Mouse (Mus musculus) heart, embryonic 14.5 days (tissue): ENCODE measurements around the gene Ephb3. TPM values are rescaled to one million over a fixed set of nuclear protein-coding genes. Genes with fewer than 3 reads are reported as not detected.

Experiments used
- ATAC-seq: fragments of 200-750 bp; cut with Nextera tagmentation; 2 replicates; pipeline ENCODE4 v1.8.0; 2017; ENCODE audit warnings: low read depth, moderate TSS enrichment; ENCODE audit not compliant: insufficient number of reproducible peaks, insufficient read depth, low FRiP score
- H3K27ac ChIP-seq, 2 experiments: fragments of 200-500 bp in 1 of 2; fragments of 300-500 bp in 1 of 2; sonication (generic) in 1 of 2; replicated peaks in 1 of 2; 2 replicates each; pipeline ENCODE4 v1.5.1; 2012 to 2014; ENCODE audit warnings: low read depth in 2 of 2, low read length in 2 of 2, control low read depth in 1 of 2, mild to moderate bottlenecking in 1 of 2, mixed read lengths in 1 of 2; ENCODE audit not compliant: control insufficient read depth in 1 of 2, insufficient read depth in 1 of 2
- H3K27me3 ChIP-seq: fragments of 300-500 bp; sonication (generic); 2 replicates; pipeline ENCODE4 v1.6.1; 2014; ENCODE audit warnings: mild to moderate bottlenecking, low read length, control low read depth; ENCODE audit not compliant: control insufficient read depth, insufficient read depth
- H3K36me3 ChIP-seq: fragments of 300-500 bp; sonication (generic); 2 replicates; pipeline ENCODE4 v1.6.1; 2014; ENCODE audit warnings: mild to moderate bottlenecking, control low read depth, low read length, mixed read lengths; ENCODE audit not compliant: control insufficient read depth, insufficient read depth
- H3K4me1 ChIP-seq, 2 experiments: fragments of 200-500 bp in 1 of 2; fragments of 300-500 bp in 1 of 2; sonication (generic) in 1 of 2; 2 replicates each; pipeline ENCODE4 v1.6.1; 2012 to 2014; ENCODE audit warnings: low read length in 2 of 2, control low read depth in 1 of 2, mixed read lengths in 1 of 2; ENCODE audit not compliant: control insufficient read depth in 2 of 2, insufficient read depth in 2 of 2
- H3K4me2 ChIP-seq: fragments of 300-500 bp; sonication (generic); 2 replicates; pipeline ENCODE4 v1.6.1; 2014; ENCODE audit warnings: mild to moderate bottlenecking, low read length
- H3K4me3 ChIP-seq, 2 experiments: fragments of 200-500 bp in 1 of 2; fragments of 300-500 bp in 1 of 2; sonication (generic) in 1 of 2; 2 replicates each; pipeline ENCODE4 v1.5.1; 2012 to 2014; ENCODE audit warnings: low read length in 2 of 2, mild to moderate bottlenecking in 2 of 2, control low read depth in 1 of 2, low read depth in 1 of 2, moderate library complexity in 1 of 2; ENCODE audit not compliant: control insufficient read depth in 1 of 2, insufficient read depth in 1 of 2
- H3K9ac ChIP-seq: fragments of 300-500 bp; sonication (generic); 2 replicates; pipeline ENCODE4 v1.6.1; 2014; ENCODE audit warnings: mild to moderate bottlenecking, low read length
- H3K9me3 ChIP-seq: fragments of 300-500 bp; sonication (generic); 2 replicates; pipeline ENCODE4 v1.6.1; 2016; ENCODE audit warnings: low read length, control low read depth; ENCODE audit not compliant: control insufficient read depth
- WGBS: fragments of 180-500 bp; shearing (Covaris S2); extraction: QIAGEN DNeasy Blood & Tissue Kit; methylation state at CpG from one replicate; pipeline ENCODE4 v1.1.7; 2014; 5-methylcytosine and 5-hydroxymethylcytosine counted together
- polyA plus RNA-seq: library from polyadenylated mRNA; unstranded; fragments of >200 nt; fragmentation: Nextera tagmentation; extraction: Ambion mirVana; gene quantifications from 2 replicates; pipeline ENCODE4 v1.2.1, GENCODE M21; 2014

Ephb3 gene
- polyA plus RNA-seq, 1 experiment from 2014 or later, result 13.6 TPM

GRCm38 (mm10) chr16:21246391-21247036, 42.0 kb downstream of the Ephb3 start:
- H3K4me1 ChIP-seq, result peaks cover 25 to 37% of the 10 kb centered on the region in 2 experiments
- no peaks in the 10 kb centered on the region for H3K36me3 ChIP-seq
- H3K4me2 ChIP-seq, result peak overlapping the region; percentile 96
- peak; percentile 28 for ATAC-seq
- peak overlapping the region; percentile 77 for H3K9ac ChIP-seq
- peak overlapping the region; percentile 49 to 51 for H3K4me3 ChIP-seq
- peak overlapping the region; percentile 73 to 75 for H3K27ac ChIP-seq
- H3K27me3 ChIP-seq, result peaks cover 5% of the 10 kb centered on the region
- WGBS, result 2% methylated on average over 32 of the region's 33 CpGs
- no peaks in the 10 kb centered on the region for H3K9me3 ChIP-seq

GRCm38 (mm10) chr16:21247037-21247432, 42.5 kb downstream of the Ephb3 start:
- H3K9ac ChIP-seq, result peak overlapping the region; percentile 77
- WGBS, result 7% methylated on average over 4 of the region's 4 CpGs
- ATAC-seq, result no peak
- peak overlapping the region; percentile 49 to 51; a peak in 3 of 4 replicates for H3K4me3 ChIP-seq
- H3K36me3 ChIP-seq, result no peaks in the 10 kb centered on the region
- H3K4me2 ChIP-seq, result peak overlapping the region; percentile 96
- H3K9me3 ChIP-seq, result no peaks in the 10 kb centered on the region
- peaks cover 25 to 37% of the 10 kb centered on the region in 2 experiments for H3K4me1 ChIP-seq
- peaks cover 5% of the 10 kb centered on the region for H3K27me3 ChIP-seq
- H3K27ac ChIP-seq, result peak overlapping the region; percentile 73 to 75

- Histone ChIP-seq H3K4me2 (peak overlapping the region; percentile 96), H3K4me3 (peak overlapping the region; percentile 45 to 49), H3K9ac (peak overlapping the region; percentile 75), H3K27ac (peak overlapping the region; percentile 43 to 75; a peak in 3 of 4 replicates), H3K36me3 (no peaks in the 10 kb centered on the region), H3K9me3 (no peaks in the 10 kb centered on the region), H3K4me1 (peaks cover 28 to 43% of the 10 kb centered on the region in 2 experiments), H3K27me3 (peaks cover 5% of the 10 kb centered on the region)
- ATAC-seq, result peak; percentile 45
- WGBS, result 12% methylated on average over 38 of the region's 38 CpGs
Measured at GRCm38 (mm10) chr16:21247871-21248712, 43.5 kb downstream of the Ephb3 start.

GRCm38 (mm10) chr16:21248713-21249531, 44.4 kb downstream of the Ephb3 start:
- peak overlapping the region; percentile 96 for H3K4me2 ChIP-seq
- peak overlapping the region; percentile 43 to 59; a peak in 3 of 4 replicates for H3K27ac ChIP-seq
- peak overlapping the region; percentile 45 to 49 for H3K4me3 ChIP-seq
- no peaks in the 10 kb centered on the region for H3K36me3 ChIP-seq
- no peaks in the 10 kb centered on the region; the same call in 1 of the 2 replicates for H3K27me3 ChIP-seq
- H3K9me3 ChIP-seq, result no peaks in the 10 kb centered on the region
- 6% methylated on average over 39 of the region's 39 CpGs for WGBS
- H3K9ac ChIP-seq, result peak overlapping the region; percentile 75
- peaks cover 31 to 44% of the 10 kb centered on the region in 2 experiments for H3K4me1 ChIP-seq
- no peak for ATAC-seq

GRCm38 (mm10) chr16:21252401-21252955, 47.9 kb downstream of the Ephb3 start:
- ATAC-seq, result no peak
- Histone ChIP-seq H3K4me2 (no peak overlapping the region), H3K9me3 (no peaks in the 10 kb centered on the region), H3K4me3 (no peak overlapping the region), H3K27ac (no peak overlapping the region), H3K4me1 (peaks cover 28 to 32% of the 10 kb centered on the region in 2 experiments), H3K9ac (no peak overlapping the region), H3K27me3 (no peaks in the 10 kb centered on the region; the same call in 1 of the 2 replicates), H3K36me3 (no peaks in the 10 kb centered on the region)
- WGBS, result 51% methylated on average over 11 of the region's 11 CpGs

GRCm38 (mm10) chr16:21255574-21256304, 51.2 kb downstream of the Ephb3 start:
- peak overlapping the region; percentile 31 to 51 for H3K27ac ChIP-seq
- WGBS, result 36% methylated on average over 11 of the region's 11 CpGs
- H3K27me3 ChIP-seq, result no peaks in the 10 kb centered on the region
- peaks cover 16 to 17% of the 10 kb centered on the region in 2 experiments for H3K4me1 ChIP-seq
- no peak overlapping the region for H3K4me2 ChIP-seq
- no peak for ATAC-seq
- no peaks in the 10 kb centered on the region for H3K9me3 ChIP-seq
- H3K9ac ChIP-seq, result no peak overlapping the region
- no peaks in the 10 kb centered on the region for H3K36me3 ChIP-seq
- H3K4me3 ChIP-seq, result no peak overlapping the region
